Mouse (Mus musculus): ENCODE data around the gene Patz1. TPM values are rescaled to one million over a fixed set of nuclear protein-coding genes. Genes with fewer than 3 reads are reported as not detected.

The Patz1 gene
- polyA plus RNA-seq, 1 experiment from 2014 or later: 105 TPM

GRCm38 (mm10) chr11:3349343-3349695, 60.6 kb downstream of the Patz1 start:
- ATAC-seq (ENCODE audit: insufficient read depth, low FRiP score, low TSS enrichment) (no peak), DNase-seq (ENCODE audit: low spot score) (no peak)
- Histone ChIP-seq H3K4me1 (ENCODE audit: control insufficient read depth, insufficient read depth, low read length) (no peaks in the 10 kb centered on the region), H3K9me3 (ENCODE audit: control insufficient read depth, low read length) (no peaks in the 10 kb centered on the region), H3K4me2 (ENCODE audit: low read depth) (no peak overlapping the region), H3K27me3 (ENCODE audit: control insufficient read depth, insufficient read depth, low read length) (no peaks in the 10 kb centered on the region), H3K9ac (ENCODE audit: low read length) (no peak overlapping the region), H3K36me3 (ENCODE audit: control insufficient read depth, insufficient read depth, low read length) (peaks cover 7% of the 10 kb centered on the region), H3K27ac (ENCODE audit: low read depth, low read length) (no peak overlapping the region), H3K4me3 (ENCODE audit: low read depth, low read length) (no peak overlapping the region)
- 91% methylated on average over 4 of the region's 4 CpGs for WGBS

DNA sequence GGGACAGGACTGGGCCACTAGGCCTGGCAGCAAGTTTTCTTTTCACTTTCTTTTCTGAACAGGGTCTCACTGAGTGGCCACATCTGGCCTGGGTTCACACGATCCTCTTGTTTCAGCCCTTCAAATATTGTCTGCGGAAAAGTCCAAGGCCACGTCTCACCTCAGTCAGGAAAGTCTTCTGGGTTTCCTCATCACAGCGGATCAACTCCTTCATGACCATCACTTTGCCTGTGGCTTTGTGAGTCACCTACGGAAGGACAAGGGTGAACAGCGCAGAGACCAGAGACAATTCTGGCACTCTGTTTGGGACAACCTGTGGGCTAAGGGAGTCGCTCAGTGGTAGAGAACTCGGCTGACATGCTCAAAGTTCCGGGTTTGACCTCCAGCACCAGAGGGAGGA, 63.5 kb downstream of the Patz1 start:
- H3K9ac ChIP-seq (ENCODE audit: low read length): no peak overlapping the region
- 90% methylated on average over 9 of the region's 9 CpGs for WGBS
- H3K4me1 ChIP-seq (ENCODE audit: control insufficient read depth, insufficient read depth, low read length): no peaks in the 10 kb centered on the region
- DNase-seq (ENCODE audit: low spot score) (no peak), ATAC-seq (ENCODE audit: insufficient read depth, low FRiP score, low TSS enrichment) (no peak)
- H3K27ac ChIP-seq (ENCODE audit: low read depth, low read length): no peak overlapping the region
- no peaks in the 10 kb centered on the region for H3K27me3 ChIP-seq (ENCODE audit: control insufficient read depth, insufficient read depth, low read length)
- H3K36me3 ChIP-seq (ENCODE audit: control insufficient read depth, insufficient read depth, low read length): peaks cover 17% of the 10 kb centered on the region
- H3K4me2 ChIP-seq (ENCODE audit: low read depth): no peak overlapping the region
- no peak overlapping the region for H3K4me3 ChIP-seq (ENCODE audit: low read depth, low read length)
- no peaks in the 10 kb centered on the region for H3K9me3 ChIP-seq (ENCODE audit: control insufficient read depth, low read length)

- Histone ChIP-seq H3K9me3 (ENCODE audit: control insufficient read depth, low read length) (no peaks in the 10 kb centered on the region), H3K4me3 (ENCODE audit: low read depth, low read length) (no peak overlapping the region), H3K36me3 (ENCODE audit: control insufficient read depth, insufficient read depth, low read length) (peaks cover 20% of the 10 kb centered on the region), H3K27me3 (ENCODE audit: control insufficient read depth, insufficient read depth, low read length) (no peaks in the 10 kb centered on the region), H3K4me1 (ENCODE audit: control insufficient read depth, insufficient read depth, low read length) (no peaks in the 10 kb centered on the region), H3K4me2 (ENCODE audit: low read depth) (no peak overlapping the region), H3K9ac (ENCODE audit: low read length) (no peak overlapping the region), H3K27ac (ENCODE audit: low read depth, low read length) (no peak overlapping the region)
- no peak for ATAC-seq (ENCODE audit: insufficient read depth, low FRiP score, low TSS enrichment)
- 60% methylated on average over 18 of the region's 18 CpGs for WGBS
- DNase-seq (ENCODE audit: low spot score): no peak
Measured at GRCm38 (mm10) chr11:3352990-3353585, 64.4 kb downstream of the Patz1 start.

Other genes with a start within 250 kb of the Patz1 start
- 9.5 and 9.7 TPM in 2 replicates for gene Sfi1, start 95.4 kb upstream of the Patz1 start, polyA plus RNA-seq (2014; fragmentation: Nextera tagmentation; extraction: Ambion mirVana)
- gene Eif4enif1, start 86.5 kb upstream of the Patz1 start, polyA plus RNA-seq (2014; fragmentation: Nextera tagmentation; extraction: Ambion mirVana): 65.3 and 66.8 TPM in 2 replicates
- gene Drg1, start 22.5 kb upstream of the Patz1 start, polyA plus RNA-seq (2014; fragmentation: Nextera tagmentation; extraction: Ambion mirVana): 295 and 301 TPM in 2 replicates
- 9.3 and 15.7 TPM in 2 replicates for gene Pik3ip1, start 41.5 kb downstream of the Patz1 start, polyA plus RNA-seq (2014; fragmentation: Nextera tagmentation; extraction: Ambion mirVana)
- gene Limk2, start 120.3 kb downstream of the Patz1 start, polyA plus RNA-seq (2014; fragmentation: Nextera tagmentation; extraction: Ambion mirVana): 77.5 and 91.8 TPM in 2 replicates
- gene Rnf185, start 163.5 kb downstream of the Patz1 start, polyA plus RNA-seq (2014; fragmentation: Nextera tagmentation; extraction: Ambion mirVana): 53.8 and 59.5 TPM in 2 replicates
- 1.7 and 2.2 TPM in 2 replicates for gene Pla2g3, start 199.4 kb downstream of the Patz1 start, polyA plus RNA-seq (2014; fragmentation: Nextera tagmentation; extraction: Ambion mirVana)
- 0.31 and 0.42 TPM in 2 replicates for gene Inpp5j, start 215.9 kb downstream of the Patz1 start, polyA plus RNA-seq (2014; fragmentation: Nextera tagmentation; extraction: Ambion mirVana)
- 57.7 and 57.8 TPM in 2 replicates for gene Selenom, start 225.8 kb downstream of the Patz1 start, polyA plus RNA-seq (2014; fragmentation: Nextera tagmentation; extraction: Ambion mirVana)

Measured in neural tube, embryonic 11.5 days (tissue).